Mouse (Mus musculus): ENCODE results near the gene Mars. TPM values are rescaled to one million over a fixed set of nuclear protein-coding genes. Genes with fewer than 3 reads are reported as not detected.

Gene Mars
- total RNA-seq, 1 experiment from 2014 or later: 110 TPM

DNA sequence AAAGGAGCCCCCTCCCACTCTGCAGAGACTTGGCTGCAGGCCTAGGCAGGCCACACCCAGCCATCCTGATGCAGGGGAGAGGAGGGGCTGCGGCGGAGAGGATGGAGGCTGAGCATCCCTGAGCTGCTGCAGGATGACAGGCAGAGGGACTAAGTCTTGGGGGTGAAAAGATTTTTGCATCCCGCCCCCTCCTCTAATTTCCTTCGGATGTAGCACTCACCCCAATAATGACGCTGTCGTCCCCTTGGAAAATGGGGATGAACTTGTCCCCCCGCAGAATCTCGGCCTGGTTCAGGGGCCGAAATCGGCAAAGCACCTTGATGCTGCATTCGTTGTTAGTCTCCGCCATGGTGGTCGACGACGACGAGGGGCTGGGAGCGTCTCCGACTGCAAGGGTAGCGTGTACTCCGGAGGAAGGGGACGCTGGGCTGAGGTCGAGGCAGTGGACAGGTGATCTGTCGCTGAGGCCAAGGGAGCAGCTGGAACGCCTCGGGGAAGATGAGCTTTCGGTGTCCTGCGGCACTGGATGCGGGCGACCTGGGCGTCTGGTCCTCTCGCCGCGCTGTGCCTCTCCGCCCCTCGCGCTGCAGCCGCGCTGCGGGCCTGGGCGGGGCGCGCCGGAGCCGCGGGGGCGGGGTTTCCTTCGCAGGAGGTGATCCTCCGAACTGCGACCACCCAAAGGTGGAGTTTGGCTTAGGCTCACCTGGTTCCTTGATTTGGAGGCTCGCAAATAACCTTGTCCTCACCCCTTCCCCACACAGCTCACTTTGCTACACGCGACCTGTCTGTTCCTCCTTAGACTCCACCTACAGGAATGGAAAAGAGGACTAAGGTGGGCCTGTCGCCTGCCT is 48.8 kb downstream of the Mars start, which contains the start of gene Kif5a:
TSS of gene Kif5a (minus strand) at position 801 of the 851 bp plus-strand sequence.
- peak; percentile 53 for DNase-seq

DNA sequence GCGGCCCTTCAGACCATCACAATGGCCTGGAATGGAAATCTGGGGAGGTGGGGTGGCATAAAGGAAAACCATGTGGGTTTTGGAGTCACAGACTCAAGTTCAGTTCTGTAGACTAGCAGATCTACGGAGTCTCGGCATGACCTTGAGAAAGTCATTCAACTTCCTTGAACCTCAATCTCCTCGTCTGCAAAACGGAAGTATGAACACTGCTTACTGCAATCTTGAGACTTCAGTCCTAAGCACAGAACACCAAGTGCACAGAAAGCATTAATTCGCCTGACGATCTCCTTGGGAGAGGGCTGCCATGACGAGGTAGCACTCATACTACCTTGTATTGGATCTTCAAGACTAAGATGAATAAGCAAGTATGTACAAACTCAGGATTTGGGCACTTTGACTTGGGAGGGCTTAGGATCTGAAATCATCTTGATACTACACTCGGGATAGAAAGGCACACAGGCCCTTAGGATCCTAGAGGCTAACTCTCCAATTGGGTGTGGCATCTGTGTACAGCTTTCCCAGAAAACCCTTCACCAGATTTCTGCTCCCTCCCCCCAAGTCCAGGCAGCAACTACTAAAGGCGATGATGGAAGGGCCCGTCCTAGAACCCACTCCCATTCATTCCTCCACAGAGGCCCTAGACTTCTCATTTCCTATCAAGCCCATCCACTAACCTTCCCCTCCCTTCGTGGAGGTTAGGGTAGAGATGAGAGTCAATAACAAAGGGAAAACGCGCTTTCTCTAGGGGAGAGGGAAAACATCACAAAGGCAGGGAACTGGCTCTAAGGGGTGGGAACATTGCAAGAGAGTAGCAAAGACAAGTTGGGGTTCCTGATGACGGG is 49.7 kb downstream of the Mars start:
- no peak for DNase-seq

DNA sequence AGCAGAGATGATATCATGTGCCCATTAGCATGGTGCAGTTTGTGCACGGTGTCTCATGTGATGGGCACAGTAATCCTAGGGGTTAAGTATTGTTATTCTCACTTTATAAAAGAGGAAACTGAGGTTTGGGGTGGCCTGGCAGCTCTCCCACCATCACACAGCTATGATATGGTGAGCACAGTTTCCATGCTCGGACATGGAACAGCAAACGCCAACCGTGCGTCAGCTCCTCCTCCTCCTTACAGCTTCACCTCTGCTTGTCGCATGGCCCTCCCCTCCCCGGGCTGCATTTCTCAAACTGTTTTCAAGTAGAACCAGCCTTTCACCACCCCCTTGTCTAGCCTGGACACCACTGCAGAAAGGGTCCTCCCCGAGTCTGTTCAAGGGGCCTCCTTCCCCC is 53.1 kb downstream of the Mars start:
- no peak for DNase-seq

DNA sequence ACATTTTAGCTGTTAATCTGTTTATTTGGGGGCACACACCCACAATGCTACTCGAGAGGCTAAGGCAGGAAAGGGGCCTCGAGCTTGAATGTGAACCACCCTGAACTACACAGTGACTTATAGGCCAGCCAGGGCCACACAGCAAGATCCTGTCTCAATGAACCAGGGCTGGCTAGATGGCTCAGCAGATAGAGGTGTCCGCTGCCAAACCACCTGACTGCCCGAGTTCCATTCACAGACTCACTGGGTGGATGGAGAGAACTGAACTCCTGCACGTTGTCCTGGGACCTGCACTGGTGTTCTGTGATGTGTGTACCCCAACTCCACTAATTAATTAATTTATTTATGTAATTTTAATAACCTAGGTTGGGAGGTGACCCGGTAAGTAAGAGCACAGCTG is 53.8 kb downstream of the Mars start:
- no peak for DNase-seq

DNA sequence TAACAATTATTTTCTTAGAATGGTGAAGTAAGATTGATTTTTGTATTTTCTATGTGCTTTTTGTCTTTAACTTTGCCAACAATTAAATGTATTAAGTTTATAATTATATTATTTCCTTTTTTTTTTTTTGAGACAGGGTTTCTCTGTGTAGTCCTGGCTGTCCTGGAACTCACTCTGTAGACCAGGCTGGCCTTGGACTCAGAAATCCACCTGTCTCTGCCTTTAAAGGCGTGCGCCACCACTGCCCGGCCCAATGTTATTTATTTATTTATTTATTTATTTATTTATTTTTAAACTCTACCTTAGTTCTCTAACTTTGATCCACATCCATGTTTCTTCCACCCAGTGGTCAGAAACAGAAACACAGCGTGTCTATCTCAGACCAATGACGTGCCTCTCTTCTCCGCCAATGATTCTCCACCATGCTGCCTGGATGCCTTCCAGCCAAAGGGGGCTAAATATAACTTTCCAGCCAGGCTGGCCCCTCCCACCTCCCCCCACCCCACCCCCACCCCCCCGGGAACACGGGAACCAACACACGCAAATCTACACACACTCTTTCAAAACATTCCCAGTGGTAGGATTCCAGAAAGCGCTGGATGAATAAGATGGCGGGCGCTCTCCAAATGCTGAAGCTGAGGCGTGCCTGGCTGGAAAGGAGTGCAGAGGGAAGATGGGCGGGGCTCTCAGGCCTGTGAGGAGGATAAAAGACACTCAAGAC is 55.8 kb downstream of the Mars start:
- peak; percentile 59 for DNase-seq

DNA sequence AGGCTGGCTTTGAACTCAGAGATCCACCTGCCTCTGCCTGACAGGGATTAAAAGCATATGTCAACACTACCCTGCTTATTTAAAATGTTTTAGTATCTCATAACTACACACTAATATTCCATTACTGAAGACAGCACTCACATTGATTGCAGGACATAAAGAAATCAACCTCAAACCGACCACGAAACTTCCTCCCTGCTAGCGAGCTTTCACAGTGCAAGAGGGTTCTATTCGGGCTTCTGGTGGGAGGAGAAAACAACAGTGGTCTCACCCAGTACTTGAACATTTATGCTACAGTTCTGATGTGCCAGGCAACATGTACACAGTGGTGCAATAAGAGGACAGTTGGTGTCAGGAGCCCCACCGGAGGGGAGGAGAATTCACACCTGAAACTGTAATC is 60.8 kb downstream of the Mars start:
- DNase-seq: no peak

Other genes starting within 250 kb of the Mars start
- 218 and 247 TPM in 2 replicates for gene Cdk4, start 248.3 kb downstream of the Mars start, total RNA-seq (2021)
- 103 and 108 TPM in 2 replicates for gene Tspan31, start 241.5 kb downstream of the Mars start, total RNA-seq (2021)
- gene Agap2, start 236.5 kb downstream of the Mars start, total RNA-seq (2021): 2.6 and 3.8 TPM in 2 replicates
- 139 and 150 TPM in 2 replicates for gene Os9, start 190.7 kb downstream of the Mars start, total RNA-seq (2021)
- 6.8 and 8.5 TPM in 2 replicates for gene B4galnt1, start 146.6 kb downstream of the Mars start, total RNA-seq (2021)
- 3.2 and 6.0 TPM in 2 replicates for gene Slc26a10, start 131.1 kb downstream of the Mars start, total RNA-seq (2021)
- gene Arhgef25, start 121.7 kb downstream of the Mars start, total RNA-seq (2021): 27.9 and 28.7 TPM in 2 replicates
- 89.7 and 96.8 TPM in 2 replicates for gene Dtx3, start 116.1 kb downstream of the Mars start, total RNA-seq (2021)
- 38.4 and 48.8 TPM in 2 replicates for gene Pip4k2c, start 100.2 kb downstream of the Mars start, total RNA-seq (2021)
- gene Kif5a, start 48.4 kb downstream of the Mars start, total RNA-seq (2021): 8.6 and 13.1 TPM in 2 replicates
- gene Dctn2, start 45.4 kb downstream of the Mars start, total RNA-seq (2021): 159 and 197 TPM in 2 replicates
- 73.2 and 73.3 TPM in 2 replicates for gene Mbd6, start 22.8 kb downstream of the Mars start, total RNA-seq (2021)
- gene Arhgap9, start 10.2 kb upstream of the Mars start, total RNA-seq (2021): 1.1 and 1.6 TPM in 2 replicates
- 2.6 and 4.8 TPM in 2 replicates for gene Gli1, start 30.2 kb upstream of the Mars start, total RNA-seq (2021)
- gene Inhbe, start 42.6 kb upstream of the Mars start, total RNA-seq (2021): not detected in 2 replicates
- 0.67 TPM in 1 of 2 replicates, not detected in the other for gene Inhbc, start 58.6 kb upstream of the Mars start, total RNA-seq (2021)
- gene R3hdm2, start 68.5 kb upstream of the Mars start, total RNA-seq (2021): 122 and 149 TPM in 2 replicates
- 2.8 and 4.9 TPM in 2 replicates for gene Stac3, start 189.9 kb upstream of the Mars start, total RNA-seq (2021)
- 43.2 and 50.0 TPM in 2 replicates for gene Ndufa4l2, start 203.2 kb upstream of the Mars start, total RNA-seq (2021)
- gene Shmt2, start 210.7 kb upstream of the Mars start, total RNA-seq (2021): 56.3 and 61.1 TPM in 2 replicates
- 8.3 and 10.0 TPM in 2 replicates for gene Nxph4, start 222.8 kb upstream of the Mars start, total RNA-seq (2021)

Data from adrenal gland, postnatal 25 days (tissue).